Mouse (Mus musculus) forelimb bud, embryonic 11.5 days (tissue): Measurements from ENCODE around the gene Lpp.

Source experiments
- DNase-seq: peaks from one replicate; pipeline ENCODE4 v3.0.0-alpha.2; 2012; ENCODE audit warnings: low read depth, low spot score

Lpp gene

GRCm38 (mm10) chr16:24559811-24560210 is 166.5 kb downstream of the Lpp start:
- DNase-seq = no peak

- no peak for DNase-seq
Observed at GRCm38 (mm10) chr16:24560998-24561397, 167.7 kb downstream of the Lpp start.

DNA sequence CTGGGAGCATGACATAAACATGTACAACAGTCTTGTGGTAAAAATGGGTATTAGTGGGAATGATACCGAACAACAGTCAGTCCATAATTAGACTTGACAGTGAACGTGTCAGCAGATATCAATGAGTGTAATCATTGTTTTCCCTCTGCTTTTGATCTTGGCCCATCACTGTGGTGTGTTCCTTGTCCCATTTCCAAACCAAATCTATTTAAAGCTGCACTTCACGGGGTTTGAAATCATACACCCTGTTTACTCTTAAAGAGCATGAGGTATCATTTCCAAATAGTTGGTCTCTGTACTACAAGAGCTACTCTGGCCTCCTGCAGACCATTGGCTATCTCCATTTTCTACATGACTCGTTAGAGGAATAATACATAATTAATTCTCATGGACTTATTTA is 168.3 kb downstream of the Lpp start:
- DNase-seq = no peak

GRCm38 (mm10) chr16:24565311-24565710 is 172.0 kb downstream of the Lpp start:
- peak; percentile 59 for DNase-seq

- DNase-seq = peak; percentile 45
Observed at GRCm38 (mm10) chr16:24566277-24566676, 173.0 kb downstream of the Lpp start.

DNA sequence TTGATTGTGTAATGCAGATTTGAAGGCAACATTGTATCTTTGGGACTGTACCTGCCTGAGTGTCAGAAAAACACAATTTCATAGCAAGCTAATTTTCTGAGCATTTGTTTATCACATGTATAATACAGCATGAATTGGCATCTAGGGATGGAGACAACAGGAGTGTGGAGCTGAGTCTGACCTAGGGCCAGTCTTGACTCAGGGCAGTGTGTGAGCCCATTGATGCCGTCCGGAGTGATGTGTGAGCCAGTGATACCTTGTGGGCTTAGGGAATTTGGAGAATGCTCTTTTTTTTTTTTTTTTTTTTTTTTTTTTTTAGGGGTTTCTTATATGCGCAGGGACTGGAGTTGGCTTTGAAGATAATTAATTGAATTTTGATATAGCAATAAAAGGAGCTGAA is 174.3 kb downstream of the Lpp start:
- no peak for DNase-seq

DNA sequence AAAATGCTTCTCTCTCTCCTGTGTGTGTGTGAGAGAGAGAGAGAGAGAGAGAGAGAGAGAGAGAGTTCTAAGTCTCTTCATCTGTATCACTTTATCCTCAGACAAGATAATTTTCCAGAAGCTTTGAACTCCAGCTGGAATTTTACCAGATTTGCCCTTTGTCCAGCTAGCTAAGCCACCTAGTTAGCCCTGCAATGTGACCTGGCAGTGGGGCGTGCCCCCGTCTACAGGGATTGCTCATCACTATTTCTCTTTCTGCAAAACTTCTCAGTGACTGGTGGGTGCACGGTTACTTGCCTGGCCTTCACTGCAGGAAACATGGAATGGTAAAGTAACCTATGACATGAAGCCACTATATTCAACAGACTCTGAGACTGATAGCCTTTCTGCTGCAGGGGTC is 174.8 kb downstream of the Lpp start:
- no peak for DNase-seq

GRCm38 (mm10) chr16:24569681-24570080 is 176.4 kb downstream of the Lpp start:
- no peak for DNase-seq

GRCm38 (mm10) chr16:24576999-24577398 is 183.7 kb downstream of the Lpp start:
- DNase-seq = no peak

- DNase-seq = no peak
Observed at GRCm38 (mm10) chr16:24577798-24578197, 184.5 kb downstream of the Lpp start.

GRCm38 (mm10) chr16:24582847-24583246 is 189.5 kb downstream of the Lpp start:
- no peak for DNase-seq

GRCm38 (mm10) chr16:24593535-24593934 is 200.2 kb downstream of the Lpp start:
- DNase-seq = no peak

DNA sequence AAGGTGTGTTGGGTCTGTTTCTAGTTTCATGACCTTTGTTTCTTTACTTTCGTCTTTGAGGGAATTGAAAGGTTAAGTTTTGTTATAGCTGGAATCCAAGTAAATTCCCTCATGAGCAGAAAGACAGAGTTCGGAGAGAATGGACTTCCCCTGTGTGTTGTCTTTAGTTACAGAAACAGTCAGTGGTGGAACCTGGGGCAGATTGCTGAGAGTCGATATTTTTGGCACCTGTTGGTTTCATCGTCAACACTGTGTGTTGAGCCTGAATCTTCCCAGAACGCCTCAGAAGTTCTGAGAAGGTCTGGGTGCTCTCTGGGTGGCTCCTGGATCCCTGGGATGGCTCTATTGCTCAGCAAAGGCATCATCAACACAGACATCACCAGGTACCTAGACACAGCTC is 201.2 kb downstream of the Lpp start:
- no peak for DNase-seq

DNA sequence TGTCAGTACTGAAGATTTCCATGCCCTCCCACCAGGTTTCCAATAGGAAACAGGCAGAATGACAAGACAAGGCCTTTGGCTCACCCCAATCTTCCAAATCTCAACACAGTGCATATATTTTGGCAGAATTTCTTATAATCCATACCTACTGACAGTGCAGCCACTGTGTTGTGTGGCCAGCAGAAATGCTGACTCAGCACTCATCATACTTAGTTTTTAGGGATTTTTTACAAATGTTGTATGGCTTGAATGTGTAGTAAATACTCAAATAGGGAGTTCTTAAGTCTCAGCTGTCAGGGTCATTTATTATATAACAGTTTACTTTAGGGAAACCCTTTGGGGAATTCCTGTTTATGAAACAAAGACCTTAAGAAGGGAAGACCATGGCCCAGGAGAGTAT is 202.2 kb downstream of the Lpp start:
- no peak for DNase-seq

GRCm38 (mm10) chr16:24598567-24598966 is 205.3 kb downstream of the Lpp start:
- peak; percentile 23 for DNase-seq

DNA sequence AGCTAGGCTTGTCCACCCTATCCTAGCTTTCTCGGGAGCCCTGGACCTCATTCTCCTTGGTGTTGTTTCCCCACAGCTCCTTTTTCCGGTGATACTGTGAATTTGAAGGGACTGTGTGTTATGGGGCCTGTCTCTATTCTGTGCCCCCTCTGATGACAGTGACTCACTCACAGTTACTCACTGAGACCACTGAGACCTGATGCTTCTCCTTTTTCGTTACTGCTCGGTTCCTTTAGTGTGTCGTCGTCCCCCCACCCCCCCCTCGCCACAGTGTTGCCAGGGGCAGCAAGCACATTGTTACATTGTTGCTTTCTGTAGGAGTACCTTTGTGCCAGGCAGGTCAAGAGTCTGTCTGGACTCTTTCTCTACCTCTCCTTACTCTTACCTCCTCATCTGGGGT is 206.5 kb downstream of the Lpp start:
- DNase-seq = no peak

- no peak for DNase-seq
Observed at GRCm38 (mm10) chr16:24600260-24600948, 207.1 kb downstream of the Lpp start.

DNA sequence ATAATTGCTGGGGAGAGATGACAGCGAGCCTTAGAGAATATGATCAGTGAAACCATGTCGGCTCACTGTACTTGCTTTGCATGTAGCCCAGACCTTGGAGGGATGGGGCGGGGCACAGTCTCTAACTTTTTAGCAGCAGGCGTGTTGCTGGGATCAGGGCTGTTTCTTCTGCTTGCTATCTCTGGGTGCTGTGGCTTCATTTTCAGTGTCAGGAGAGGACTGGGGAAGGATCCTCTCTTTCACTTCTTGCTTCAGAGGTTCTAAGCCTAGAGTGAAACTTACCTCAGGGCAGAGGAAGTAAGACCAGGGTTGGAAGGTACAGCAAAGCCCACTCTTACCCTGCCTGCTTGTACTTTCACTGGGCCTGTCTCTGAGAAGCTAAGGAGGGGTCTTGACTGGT is 210.0 kb downstream of the Lpp start:
- DNase-seq = no peak

DNA sequence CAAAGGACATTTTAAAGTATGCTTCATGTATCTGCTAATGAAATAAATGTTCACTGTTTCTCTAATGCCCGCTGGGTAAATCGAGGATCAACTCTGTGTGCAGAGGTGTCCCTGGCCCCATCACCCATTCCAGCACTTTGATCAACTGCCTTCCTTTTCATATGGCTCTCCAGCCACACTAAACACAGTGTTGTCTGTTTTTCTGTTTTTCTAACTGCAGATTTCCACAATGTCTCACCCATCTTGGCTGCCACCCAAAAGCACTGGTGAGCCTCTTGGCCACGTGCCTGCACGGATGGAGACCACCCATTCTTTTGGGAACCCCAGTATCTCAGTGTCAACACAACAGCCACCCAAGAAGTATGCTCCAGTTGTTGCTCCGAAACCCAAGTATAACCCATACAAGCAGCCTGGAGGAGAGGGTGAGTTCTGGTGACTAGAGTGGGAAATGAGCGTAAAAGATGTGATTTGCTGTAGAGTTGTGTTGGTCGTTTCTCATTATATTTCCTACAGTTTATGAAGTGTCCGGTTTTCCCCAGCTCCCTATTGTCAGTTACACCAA is 214.7 kb downstream of the Lpp start:
- DNase-seq = no peak

DNA sequence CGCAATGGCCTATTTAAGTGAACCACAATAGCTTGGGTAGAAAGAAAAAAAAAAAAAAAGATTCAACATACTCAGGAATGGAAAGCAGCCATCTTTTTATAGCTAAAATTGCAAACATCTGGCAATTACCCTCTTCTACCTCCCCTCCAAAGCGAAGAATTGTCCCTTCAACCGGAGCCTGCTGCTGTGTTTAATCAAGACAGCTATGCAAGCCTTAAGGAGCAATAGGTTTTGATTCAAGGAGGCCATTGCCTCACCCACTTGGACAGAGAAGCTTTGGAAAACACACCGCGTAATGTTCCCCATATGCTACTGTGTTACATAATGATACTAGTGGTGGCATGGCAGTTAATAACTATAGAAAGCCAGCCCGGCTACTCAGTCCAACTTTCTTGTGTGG is 226.2 kb downstream of the Lpp start:
- peak; percentile 51 for DNase-seq

- no peak for DNase-seq
Observed at GRCm38 (mm10) chr16:24620021-24620420, 226.7 kb downstream of the Lpp start.

DNA sequence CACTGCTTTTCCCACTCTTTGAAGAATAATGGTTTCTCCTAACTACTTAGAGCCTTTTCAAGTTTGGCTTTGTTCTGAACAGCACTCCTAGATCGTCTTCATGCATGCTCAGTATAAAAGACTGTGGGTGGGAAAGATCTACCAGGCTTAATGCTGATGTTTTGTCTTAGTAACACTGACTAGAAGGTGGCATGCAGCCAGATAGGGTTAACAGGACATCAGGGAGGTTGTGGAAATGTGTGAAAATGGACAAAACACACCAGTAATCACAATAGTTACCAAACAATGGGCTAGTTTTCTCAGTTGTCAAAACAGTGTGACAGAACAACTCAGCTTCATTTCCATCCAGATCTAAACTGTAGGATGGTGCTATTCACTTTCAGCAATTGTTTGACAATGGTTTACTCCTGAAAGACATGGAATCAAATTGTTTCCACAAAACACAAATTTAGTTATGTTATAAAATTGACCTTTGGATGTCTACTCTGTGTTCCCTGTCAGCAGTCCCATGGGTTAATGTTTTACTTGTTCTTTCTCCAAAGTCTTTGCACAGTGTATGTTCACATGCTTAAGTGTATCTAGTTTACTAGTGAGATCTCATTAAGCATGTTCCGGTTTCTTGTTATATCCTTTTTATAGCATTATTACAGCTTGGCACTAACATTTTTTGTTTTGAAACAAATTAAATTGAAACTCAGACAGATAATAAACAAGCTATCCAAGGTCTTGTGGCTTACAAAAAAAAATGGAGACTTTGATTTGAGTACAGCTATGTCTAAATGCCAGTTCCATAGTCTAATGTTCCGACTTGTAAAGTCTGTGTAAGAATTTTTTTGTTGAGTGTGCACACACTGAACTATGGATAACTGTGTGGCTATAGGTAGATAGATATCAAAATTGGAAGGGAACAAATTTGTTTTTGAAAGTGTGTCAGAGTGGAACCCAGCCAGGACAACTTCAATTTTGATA is 229.2 kb downstream of the Lpp start:
- DNase-seq = no peak

- no peak for DNase-seq
Observed at GRCm38 (mm10) chr16:24624335-24624734, 231.0 kb downstream of the Lpp start.
